Mouse (Mus musculus) frontal cortex, adult (tissue): ENCODE measurements around the gene Amdhd2.

Source experiments
- ATAC-seq: cut with Nextera tagmentation; 2 replicates; pipeline ENCODE4 v1.9.2; 2017; ENCODE audit warnings: mild to moderate bottlenecking, moderate library complexity, mixed read lengths; ENCODE audit not compliant: low TSS enrichment

Amdhd2 gene

DNA sequence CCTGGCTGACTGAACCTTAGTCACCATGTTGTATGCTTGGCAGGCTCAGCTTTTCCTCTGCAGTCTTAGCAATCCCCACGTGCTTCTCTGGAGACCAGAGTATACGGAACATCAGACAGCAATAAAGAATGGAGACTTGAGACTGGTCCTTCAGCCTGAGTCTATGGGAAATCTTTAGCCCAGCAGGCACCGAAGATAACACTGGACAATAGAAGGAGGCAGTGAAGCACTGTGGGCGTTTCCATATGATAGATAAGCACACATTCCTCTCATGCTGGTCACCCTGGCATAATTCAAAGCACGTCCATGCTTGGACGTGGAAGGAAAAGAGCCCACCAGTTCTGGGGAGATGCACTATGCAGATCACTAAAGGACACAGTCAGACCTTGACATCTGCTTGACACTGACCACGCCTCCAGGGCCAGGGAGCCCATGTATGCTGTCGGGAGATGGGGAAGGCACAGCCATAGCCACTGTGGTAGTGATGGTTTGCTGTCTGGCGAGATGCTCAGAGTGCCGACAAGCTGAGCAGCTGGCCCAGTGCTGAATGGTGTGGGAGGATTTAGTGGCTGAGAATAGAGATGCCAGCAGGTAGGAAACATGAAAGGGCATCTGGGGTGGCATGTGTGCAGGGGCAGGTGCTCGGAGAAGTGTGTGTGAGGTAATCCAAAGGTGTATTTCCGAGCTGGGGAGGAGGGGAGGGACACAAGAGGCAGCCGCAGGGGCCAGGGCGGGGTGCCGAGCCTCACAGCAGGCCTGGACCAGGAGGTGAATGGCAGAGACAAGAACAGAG is 33.7 kb upstream of the Amdhd2 start:
- peak; percentile 57; the same call in 1 of the 2 replicates for ATAC-seq

DNA sequence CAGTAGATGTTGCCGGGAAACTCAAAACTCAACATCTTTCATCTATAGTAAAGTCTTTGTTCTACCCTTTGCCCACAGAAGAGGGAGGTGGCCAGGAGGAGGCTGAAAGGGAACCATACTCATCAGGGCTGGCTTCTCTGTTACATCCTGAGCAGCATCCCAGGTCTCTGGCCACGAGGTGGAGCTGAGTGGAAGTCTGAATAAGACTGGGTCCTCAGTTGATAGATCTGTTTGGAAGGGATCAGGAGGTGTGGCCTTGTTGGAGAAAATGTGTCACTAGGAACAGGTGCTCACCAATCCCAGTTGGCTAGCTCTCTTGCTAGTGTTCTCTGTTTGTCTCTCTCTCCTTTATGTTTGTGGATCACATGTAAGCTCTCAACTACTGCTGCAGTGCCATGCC is 31.8 kb upstream of the Amdhd2 start:
- ATAC-seq: no peak

DNA sequence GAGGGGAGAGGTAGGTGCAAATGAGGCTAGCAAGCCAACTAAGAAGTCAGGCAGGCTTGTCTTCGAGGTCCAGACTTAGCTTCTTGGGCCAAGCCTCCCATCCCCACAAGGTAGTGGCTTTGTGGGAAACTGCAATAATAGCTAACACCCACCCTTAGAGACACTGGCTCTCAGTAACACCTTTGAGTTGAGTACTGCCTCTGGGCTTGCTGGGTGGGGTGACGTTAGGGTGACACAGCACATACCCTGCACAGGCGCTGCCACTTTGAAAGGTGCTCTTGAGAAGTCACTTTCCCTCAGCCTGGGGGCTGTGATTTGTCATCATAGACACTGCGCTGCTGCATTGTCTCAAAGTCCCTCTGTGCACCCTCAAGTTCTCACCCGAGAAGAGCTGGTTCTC is 30.2 kb upstream of the Amdhd2 start:
- ATAC-seq: no peak

DNA sequence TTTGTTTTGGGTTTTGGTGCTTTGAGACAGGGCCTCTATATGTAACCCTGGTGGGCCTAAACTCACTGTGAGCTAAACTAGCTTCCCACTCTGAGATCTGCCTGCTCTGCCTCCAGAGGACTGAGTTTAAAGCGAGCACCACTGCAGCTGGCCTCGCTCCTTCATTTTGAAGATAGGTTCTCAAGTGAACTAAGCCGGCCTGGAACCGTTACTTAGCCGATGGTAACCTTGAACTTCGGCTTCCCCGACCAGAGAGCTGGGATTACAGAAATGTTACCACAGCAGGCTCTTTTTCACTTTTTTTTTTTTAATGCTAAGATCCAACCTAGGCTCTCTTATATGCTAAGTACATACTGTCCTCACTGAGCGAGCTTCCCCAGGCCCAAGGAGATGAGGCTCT is 29.7 kb upstream of the Amdhd2 start:
- ATAC-seq: no peak

DNA sequence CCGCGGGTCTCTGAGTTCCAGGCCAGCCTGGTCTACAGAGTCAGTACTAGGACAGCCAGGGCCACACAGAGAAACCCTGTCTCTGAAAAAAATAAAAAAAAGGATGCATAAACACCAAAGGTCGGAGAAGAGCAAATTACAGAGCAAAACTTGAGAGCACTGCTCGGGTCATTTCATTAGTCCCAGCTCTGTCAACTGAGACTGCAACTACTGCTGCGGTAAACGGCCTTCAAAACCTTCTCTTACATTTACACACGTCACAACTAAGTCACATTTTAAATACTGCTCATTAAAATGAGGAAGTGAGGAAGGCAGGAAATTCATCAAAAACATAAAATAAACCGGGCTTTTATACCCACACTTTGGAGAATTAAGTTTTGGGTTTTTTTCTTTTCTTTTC is 29.3 kb upstream of the Amdhd2 start:
- ATAC-seq: no peak

DNA sequence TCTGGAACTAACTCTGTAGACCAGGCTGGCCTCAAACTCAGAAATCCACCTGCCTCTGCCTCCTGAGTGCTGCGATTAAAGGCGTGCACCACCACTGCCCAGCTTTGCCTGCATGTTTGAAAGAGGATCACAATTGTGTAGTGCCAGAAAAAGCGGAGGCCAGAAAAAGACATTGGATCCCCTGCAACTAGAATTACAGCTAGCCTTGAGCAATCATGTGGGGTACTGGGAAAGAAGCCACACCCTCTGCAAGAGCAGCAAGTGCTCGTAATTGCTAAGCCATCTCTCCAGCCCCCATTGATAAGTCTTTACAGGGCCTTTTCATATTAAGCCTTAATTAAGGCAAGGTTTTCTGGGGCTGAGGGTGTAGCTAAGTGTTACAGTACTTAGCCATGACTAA is 27.9 kb upstream of the Amdhd2 start:
- ATAC-seq: no peak

DNA sequence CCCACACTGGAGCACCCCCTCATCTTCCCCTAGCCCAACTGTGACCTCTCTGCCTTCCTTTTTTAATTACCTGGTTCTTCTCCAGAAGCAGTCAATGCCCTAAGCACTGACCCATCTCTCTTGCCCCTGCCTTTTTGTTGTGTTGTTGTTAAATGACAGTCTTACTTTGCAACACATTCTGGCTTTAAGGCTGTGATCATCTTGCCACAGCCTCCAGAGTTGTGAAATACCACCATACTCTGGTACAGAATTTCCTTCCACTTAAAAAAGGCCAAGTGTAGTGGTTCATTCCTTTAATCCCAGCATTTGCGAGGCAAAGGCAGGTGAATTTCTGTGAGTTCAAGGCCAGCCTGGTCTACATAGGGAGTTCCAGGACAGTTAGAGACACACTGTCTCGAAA is 27.4 kb upstream of the Amdhd2 start:
- no peak for ATAC-seq

DNA sequence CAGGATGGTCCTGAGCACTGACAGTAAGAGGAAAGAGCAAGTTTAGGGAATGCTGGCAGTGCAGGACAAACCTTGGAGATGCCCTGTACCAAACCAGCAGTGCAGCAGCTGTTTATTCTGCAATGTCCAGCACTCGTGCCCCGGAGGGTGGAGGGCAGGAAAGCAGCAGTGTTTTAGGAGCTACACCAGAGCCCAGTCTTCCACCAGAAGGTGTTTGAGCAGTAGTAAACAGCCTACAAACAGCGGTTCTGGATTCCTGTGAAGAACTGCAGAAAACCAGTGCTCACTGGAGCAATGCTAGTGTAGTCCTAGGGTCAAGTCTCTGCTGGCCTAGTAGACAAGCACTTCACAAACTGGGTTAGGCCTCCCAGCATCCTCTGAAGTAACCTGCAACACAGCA is 10.7 kb upstream of the Amdhd2 start:
- ATAC-seq: no peak

DNA sequence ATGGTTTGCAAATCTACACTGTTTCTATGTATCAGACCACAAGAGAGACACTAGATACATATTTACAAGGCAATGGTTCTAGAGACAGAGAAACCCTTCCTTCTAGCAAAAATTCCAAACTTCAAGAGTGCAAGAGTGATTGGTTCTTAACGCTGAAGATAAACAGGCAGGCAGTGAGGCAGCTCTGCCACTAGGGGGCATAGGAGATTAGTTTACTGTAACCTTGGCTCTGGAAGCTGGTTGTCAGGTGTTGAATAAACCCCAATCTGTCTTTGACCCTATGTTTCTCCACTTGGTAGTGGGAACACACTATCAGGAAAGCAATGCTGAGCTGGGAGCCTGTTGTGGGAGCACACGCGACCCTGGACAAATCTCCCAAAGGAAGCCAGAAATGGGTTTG is 9.9 kb upstream of the Amdhd2 start:
- 0 out of 2 replicates have a peak, but pooled peaks have one; percentile 20 for ATAC-seq

DNA sequence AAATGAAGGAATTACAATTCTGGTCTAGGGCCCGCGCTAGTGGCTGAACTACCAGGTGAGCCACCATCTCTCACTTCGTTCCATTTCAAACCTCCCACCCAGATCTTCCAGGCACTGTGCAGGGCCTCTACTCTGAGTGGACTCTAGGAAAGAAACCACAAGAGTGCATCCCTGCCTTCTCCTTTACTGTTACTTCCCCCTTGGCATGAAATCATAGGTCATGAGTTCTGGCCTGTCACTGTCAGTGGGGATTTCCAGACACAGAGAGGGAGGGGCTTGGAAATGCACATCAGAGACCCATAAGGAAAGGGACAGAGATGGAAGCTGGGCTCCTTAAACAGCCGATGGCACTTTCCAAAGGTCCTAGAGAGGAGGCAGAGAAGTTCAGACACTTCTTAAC is 8.2 kb upstream of the Amdhd2 start:
- no peak for ATAC-seq

DNA sequence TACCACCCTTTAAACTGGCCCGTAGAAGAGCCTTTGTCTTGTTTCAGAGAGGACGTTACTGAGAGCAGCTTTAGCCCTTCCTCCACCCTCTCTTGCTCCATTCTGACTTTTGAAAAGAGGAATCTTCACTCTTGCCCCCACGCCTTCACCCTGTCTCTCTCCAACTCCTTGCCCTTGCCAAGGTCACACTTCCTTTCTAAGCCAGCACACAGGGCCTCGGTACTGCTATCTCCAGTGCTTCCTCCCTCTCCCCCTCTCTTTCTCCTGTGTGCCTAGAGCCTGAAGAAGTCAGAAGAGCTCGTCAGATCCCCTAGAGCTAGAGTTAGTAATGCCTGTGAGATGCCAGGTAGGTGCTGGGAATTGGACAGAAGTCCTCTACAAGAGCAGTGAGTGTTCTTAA is 7.2 kb upstream of the Amdhd2 start:
- ATAC-seq: no peak

DNA sequence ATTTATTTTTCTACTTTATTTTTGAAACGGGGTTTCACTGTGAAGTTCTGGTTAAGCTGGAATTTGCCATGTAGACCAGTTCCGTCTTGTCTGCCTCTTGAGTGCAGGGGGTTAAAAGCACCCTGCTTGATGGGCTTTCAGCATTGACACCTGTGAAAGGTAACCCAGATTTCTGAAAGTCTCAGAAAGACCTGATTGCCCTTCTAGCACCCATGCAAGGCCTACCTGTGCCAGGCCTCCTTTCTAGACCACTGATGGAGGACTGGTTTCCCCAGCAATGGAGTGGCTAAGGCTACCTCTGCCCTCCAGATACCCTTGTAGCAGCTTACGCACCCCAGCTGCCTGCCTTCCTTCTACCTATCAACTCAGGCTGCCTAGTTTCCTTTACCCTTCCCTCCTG is 6.6 kb upstream of the Amdhd2 start:
- no peak for ATAC-seq

DNA sequence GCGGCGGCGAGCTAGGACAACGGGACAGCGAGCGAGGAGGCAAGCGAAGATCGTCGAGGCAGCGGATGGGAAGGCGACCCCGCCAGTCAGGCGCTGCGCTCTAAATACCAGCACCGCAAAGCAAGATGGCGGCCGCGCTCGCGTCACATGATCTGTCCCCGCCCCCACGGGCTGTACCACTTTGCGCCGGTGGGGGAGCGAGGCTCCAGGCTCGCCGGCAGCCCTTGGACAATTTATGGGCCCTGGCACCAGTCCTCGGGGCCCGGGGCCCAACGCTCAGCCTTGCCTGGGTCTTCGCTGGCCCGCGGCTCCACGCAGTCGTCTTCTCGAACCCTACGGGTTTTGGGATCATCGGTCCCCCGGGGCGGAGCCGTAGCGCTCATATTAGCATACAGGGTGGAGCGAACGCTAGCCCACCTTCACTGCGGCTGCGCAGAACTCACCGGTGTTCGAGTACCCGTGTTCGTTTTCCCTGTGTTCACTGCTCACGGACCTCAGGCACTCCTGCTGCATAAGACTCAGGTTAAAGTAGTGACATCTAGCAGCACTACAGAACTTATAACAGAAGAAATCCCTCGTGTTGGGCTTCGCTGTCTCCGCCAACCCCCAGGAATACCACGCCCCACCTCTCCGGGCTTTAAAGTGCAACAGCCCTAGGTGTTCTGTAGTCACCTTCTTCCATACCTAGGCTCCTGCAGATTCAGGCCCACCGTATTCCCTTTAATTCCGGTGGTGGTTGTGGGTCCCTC is 5.9 kb upstream of the Amdhd2 start, which contains the start of gene Atp6v0c:
Gene Atp6v0c, minus strand, starts transcription at position 386 of the 749 bp plus-strand sequence.
- ATAC-seq: peak; percentile 83

DNA sequence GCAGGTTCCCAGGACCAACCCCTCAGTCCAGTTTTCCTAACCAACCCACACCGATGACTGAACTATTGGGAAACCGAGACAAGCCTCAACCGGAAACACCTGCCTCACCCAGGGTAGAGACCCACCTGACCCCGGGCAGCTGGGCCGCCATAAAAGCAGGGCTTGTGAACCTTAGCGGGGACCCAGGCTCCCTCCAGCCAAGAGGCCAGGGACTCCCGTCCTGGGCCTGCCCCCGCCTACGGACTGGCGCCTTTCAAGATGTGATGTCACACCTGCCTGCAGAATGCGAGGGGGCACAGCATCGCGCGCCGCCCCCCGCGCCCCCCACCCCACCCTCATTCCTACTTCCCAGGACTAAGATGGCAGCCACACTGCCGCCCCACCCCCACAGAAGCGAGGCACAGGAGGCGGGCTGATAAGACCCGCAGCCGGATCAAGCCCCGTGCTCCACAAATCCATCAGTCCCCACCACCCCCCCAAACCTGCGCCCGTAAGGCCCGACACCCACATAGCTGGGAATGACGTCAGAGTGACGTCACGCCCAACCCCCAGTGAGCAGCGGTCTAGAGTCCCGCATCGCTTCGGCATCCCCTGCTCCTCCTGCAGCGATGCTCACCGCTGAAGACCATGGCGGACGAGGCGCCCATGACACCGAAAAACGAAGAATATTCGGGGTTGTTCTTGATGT is 5.2 kb upstream of the Amdhd2 start:
- peak; percentile 28; the same call in 1 of the 2 replicates for ATAC-seq

DNA sequence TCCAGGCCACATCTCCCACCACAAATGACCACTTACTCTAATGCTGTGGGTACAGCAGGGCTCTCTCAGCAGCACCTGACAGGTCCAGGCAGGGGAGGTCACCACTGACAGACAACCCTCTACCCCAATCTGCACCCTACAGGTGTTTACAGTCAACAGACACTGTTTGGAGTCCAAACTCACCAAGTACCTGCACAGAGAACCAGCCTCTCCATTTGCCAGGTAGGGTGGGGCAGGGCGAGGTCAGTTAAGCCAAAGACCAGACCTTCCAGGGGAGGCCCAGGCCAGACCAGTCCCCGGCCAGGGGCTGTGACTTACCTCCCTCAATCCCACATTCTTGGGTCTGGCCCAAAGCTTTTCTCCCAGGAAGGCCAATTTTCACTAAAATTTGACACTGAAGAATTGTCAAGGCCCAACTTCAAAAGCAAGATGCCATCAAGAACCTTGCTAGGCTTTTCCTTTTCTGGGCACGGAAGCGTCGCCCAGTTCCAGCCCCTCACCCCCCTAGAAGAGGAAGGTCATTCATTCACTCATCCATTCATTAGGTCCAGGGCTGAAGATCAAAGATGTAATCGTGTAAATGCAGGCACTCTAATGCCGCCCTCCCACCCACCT is 4.4 kb upstream of the Amdhd2 start:
- no peak for ATAC-seq

DNA sequence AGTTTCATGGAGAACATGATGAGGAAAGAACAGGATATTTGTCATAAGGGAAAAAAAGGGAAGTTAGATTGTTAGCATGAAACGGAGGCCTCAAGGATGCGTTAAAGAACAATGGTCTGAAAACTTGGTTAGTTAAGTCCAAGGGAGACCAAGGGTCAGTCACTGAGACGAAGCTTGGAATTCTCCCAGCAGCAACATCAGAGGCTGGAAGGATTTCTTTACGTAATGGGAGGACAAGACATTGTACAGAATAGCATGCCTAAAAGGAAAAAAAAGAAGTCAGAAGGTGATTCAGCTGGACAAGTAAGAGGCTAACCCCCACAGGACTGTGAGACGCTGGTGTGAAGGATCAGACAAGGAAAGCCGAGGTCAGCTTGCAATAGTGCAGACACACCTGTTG is 3.6 kb upstream of the Amdhd2 start:
- ATAC-seq: no peak

DNA sequence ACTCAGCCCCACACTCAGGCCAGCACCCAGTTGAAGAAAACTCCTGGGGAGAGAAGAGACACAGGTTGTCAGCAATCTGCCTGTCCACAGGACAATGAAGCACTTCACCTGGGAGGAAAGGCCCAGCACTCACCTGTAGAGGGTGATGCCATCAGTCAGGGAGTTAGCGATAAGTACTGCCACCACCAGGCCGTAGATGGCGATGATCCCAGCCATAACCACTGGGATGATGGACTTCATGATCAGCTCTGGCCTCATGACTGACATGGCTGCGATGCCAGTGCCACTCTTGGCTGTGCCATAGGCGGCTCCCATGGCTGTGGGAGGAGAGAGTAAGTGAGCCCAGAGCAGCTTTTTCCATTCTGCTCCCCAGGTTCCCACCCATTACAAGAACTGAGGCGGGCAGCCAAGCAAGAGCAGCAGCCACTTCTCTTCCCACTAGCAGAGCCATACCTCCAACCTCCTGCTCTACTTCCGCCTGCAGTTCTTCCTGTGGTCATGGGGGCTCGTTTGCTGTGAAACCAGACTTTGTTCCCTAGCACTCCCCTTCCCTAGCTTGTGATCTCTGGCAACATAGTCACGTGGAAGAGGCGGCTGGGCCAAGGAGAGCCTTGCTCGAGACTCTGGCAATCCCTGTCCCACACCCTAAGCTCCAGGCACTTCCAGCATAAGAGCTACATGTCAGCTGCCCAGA is 1.1 kb upstream of the Amdhd2 start:
- no peak for ATAC-seq

DNA sequence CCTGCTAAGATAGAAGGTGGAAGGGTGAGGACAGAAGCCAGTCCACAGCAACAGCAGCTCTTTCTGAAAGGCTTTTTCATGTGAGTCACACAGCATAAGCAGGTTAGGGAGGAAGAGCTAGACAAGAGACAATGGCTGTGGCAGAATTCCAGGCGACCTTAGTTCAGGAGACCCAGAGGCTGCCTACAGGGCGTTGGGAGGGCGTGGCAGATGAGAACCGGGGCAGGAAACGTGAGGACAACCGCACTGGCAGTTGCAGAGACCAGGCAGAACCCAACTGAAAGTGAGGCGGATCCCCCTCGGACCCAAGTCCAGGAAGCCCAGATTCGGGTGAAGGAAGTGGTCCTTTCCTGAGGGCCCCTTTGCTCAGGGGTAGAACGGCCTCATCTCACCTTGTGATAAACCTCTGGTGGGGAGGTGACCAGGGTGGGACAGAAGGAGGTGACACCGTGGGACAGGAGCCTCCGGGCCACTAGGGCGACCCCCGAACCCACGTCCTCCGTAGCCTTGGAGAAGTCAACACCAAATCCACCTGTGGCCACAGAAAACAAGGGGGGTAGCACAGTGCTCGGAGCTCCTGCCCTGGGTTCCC is 886 bp downstream of the Amdhd2 start:
- ATAC-seq: no peak

DNA sequence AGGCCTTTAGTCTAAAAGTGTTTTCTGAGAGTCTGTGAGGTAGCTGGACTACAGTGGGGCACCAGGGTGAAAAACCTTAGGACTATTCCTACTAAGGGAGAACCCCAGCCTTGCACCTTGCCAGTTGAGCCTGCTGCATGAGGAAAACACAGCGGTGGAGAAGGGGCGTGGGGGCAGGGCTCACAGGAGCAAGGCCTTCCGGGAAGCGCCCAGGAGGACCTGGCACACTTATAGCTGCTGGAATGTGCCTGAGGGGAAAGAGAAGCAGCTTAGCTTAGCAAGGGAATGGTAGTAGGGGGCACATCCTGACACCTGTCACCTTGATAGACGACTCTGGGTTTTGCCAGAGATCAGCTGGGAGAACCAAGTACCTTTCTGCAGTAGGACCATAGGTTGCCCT is 2.1 kb downstream of the Amdhd2 start:
- no peak for ATAC-seq

DNA sequence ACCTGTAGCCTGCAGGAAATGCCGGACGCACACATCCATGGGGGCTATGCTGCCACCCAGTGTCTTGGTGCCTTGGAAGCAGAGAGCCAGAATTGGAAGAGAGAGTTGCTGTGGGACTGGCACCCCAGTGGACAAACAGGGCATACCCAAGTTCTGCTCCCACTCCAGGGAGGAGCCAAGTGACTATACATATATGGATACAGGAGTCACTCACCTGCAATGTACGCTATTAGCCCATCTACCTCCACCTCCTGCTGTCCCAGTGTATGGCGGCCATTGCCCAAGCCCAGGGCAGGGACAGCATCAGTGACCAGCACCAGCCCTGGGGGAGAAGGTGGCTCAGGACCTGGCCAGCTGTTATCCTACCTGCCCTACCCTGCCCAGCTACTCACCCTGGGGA is 6.0 kb downstream of the Amdhd2 start:
- ATAC-seq: no peak

DNA sequence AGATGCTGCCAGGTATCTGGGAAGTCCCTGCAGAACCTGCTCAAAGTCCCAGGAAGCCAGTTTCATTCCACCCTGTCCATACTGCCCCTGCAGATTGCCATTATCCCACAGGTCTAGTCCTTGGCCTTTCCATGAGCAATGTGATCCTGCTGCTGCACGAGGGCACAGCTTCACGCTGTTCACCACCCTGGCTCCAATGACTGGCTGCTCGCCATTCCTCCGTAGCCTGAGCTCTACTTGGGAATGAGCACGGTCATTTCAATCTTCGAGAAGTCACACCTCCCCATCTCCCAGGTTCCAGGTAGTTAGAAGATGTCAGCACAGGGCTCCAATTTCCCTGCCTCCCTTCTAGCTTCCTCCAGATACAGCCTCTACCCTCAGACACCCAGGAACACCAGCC is 6.4 kb downstream of the Amdhd2 start:
- ATAC-seq: no peak
